Mouse (Mus musculus) skeletal muscle tissue, adult 2 months (tissue): ENCODE data around the gene Atp10a.

Experiments
- DNase-seq: peaks from one replicate; pipeline ENCODE4 v3.0.0-alpha.2; 2012; ENCODE audit warnings: low read depth, low spot score

Gene Atp10a

GRCm38 (mm10) chr7:58736841-58737547, 81.0 kb downstream of the Atp10a start:
- no peak for DNase-seq

GRCm38 (mm10) chr7:58740196-58740595, 84.2 kb downstream of the Atp10a start:
- no peak for DNase-seq

- DNase-seq = no peak
Observed at GRCm38 (mm10) chr7:58740842-58741241, 84.9 kb downstream of the Atp10a start.

GRCm38 (mm10) chr7:58742009-58742408, 86.0 kb downstream of the Atp10a start:
- DNase-seq = no peak

- no peak for DNase-seq
Observed at GRCm38 (mm10) chr7:58742648-58743047, 86.7 kb downstream of the Atp10a start.

GRCm38 (mm10) chr7:58743362-58744320, 87.7 kb downstream of the Atp10a start:
- DNase-seq = peak; percentile 18

- DNase-seq = no peak
Observed at GRCm38 (mm10) chr7:58746817-58747216, 90.9 kb downstream of the Atp10a start.

- DNase-seq = peak; percentile 64
Observed at GRCm38 (mm10) chr7:58749904-58750612, 94.1 kb downstream of the Atp10a start.

- no peak for DNase-seq
Observed at GRCm38 (mm10) chr7:58752041-58752440, 96.1 kb downstream of the Atp10a start.

GRCm38 (mm10) chr7:58754076-58754475, 98.1 kb downstream of the Atp10a start:
- no peak for DNase-seq

GRCm38 (mm10) chr7:58754536-58754935, 98.6 kb downstream of the Atp10a start:
- no peak for DNase-seq

GRCm38 (mm10) chr7:58755083-58755482, 99.1 kb downstream of the Atp10a start:
- no peak for DNase-seq

GRCm38 (mm10) chr7:58755846-58756245, 99.9 kb downstream of the Atp10a start:
- no peak for DNase-seq

GRCm38 (mm10) chr7:58757331-58757730, 101.4 kb downstream of the Atp10a start:
- peak; percentile 18 for DNase-seq

- DNase-seq = peak; percentile 43
Observed at GRCm38 (mm10) chr7:58758396-58758795, 102.4 kb downstream of the Atp10a start.

GRCm38 (mm10) chr7:58759265-58759664, 103.3 kb downstream of the Atp10a start:
- DNase-seq = no peak

GRCm38 (mm10) chr7:58767257-58767656, 111.3 kb downstream of the Atp10a start:
- DNase-seq = peak; percentile 48

- no peak for DNase-seq
Observed at GRCm38 (mm10) chr7:58768253-58768652, 112.3 kb downstream of the Atp10a start.

GRCm38 (mm10) chr7:58770254-58770653, 114.3 kb downstream of the Atp10a start:
- peak; percentile 19 for DNase-seq

- peak; percentile 62 for DNase-seq
Observed at GRCm38 (mm10) chr7:58772048-58772690, 116.2 kb downstream of the Atp10a start.

GRCm38 (mm10) chr7:58779146-58779545, 123.2 kb downstream of the Atp10a start:
- no peak for DNase-seq
